Mouse (Mus musculus): ENCODE results near the gene Zpbp2. TPM values are rescaled to one million over a fixed set of nuclear protein-coding genes. Genes with fewer than 3 reads are reported as not detected.

Zpbp2 gene
- 0.21 and 0.23 TPM in 2 replicates for polyA plus RNA-seq (2015; fragmentation: Nextera tagmentation; extraction: Ambion mirVana)

DNA sequence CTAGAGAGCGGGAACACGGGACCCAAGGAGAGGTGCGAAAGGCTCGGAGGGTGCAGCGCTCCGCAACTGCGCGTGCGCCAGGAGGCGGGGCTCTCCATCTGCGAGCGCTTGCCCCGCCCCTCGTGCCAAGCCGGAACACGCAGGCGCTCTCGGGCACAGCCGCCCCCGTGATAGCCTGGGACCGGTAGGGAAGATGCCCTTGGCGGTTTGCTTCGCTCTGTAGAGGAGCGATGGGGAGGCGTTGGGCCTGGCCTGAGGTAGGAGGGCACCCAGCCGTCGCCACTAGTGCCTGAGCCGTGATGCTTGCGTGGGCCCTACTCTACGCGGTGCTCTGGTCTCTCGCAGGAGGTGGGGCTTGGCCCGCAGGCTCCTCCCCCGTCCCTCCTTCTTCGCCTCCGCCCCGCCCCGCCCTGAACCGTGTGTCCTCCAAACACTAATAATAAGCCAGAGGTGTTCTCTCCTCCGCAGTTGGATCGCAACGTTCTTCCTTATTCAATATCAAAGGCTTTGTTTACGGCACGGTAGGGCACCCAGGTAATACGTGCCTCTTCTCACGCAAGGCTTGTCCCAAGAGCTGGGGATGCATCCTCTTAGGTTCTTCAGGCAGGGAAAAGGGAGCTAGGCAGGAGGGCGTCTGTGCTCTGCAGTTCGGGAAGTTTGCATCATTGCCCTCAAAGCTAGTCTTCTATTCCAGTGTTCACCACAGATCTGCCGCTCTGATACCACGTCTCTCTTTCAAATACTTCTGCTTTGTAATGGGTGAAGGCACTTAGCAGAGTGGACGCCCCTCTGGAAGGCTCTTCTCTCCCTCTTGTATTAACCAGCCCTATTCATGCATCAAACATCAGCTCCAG is at the start of gene Zpbp2:
Gene Zpbp2 (plus strand): TSS at position 123 of the 854 bp plus-strand sequence.

DNA sequence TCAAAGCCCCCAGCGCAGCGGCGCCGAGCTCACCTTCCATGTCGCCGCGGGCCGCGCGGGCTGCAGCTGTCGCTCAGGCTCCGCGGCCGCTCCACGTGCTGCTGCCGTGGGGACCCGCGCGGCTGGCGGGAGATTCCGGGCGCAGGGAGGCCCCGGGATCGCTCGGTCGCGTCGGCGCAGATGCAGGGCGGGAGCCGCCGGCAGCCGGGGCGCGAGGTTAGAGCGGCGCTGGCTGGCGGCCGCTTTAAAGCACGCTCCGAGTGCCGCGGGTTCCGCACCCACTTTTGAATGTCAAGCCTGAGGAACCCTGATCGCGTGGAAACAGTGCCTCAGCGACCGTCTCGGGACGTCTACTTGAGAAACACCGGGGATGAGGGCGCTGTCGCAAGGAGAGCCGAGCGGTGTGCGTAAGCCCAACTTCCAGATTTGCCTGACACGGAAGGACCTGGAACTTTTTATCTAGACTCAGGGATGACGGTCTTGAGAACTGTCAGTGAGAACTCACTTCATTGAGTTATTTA is 5.1 kb upstream of the Zpbp2 start, which contains the start of gene Ikzf3:
Gene Ikzf3 (minus strand): TSS at position 321 of the 521 bp plus-strand sequence.

DNA sequence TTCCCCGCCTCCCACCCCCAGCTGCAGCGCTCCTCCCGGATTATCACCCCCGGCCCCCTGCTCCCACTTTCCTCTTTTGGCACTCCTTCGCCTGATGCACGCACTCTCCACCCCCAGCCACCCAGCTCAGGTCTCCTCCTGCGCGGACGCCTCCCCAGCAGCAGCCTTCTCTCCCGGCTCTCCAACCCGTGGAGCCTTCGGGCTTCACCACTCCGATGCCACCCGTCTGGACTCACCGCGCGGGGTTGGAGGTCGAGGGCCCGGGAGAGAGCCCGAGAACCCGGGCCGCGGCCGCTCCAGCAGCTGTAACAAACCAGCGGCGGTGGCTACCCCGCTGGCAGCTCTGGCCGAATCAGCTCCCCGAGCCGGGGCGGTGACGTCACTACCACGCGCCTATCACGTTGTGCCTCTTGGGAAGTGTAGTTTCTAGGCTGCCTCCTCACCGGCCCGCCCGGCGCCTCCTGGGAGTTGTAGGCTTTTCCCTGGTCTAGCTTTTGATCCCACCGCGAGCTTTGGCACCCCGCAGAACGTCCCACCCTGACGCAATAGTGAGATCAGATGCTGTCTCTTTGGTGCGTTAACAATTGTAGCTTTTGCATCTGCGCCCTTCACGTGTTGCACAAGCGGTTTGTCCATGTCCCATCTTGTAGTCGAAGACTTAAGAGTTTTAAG is 36.1 kb downstream of the Zpbp2 start, which contains the start of gene Ormdl3:
Gene Ormdl3 (minus strand): TSS at position 477 of the 672 bp plus-strand sequence.

DNA sequence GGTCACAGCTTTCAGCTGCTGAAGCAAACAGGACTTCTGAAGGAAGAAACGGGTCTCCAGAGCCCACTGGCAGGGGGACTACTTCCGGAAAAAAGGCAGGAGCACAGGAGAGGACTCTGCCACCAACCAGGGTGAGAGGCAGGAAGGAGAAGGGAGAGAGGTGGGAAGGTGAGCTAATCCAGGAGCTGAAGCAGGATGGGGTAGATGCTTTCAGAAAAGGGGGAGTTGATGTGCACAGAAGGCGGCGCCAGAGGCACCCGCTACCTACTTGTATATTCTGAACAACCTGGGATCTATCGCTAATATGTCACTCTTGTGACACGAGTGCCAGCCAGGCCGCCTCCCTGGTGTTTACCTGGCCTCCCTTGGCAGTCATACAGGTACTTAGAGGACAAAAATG is 47.1 kb downstream of the Zpbp2 start, which contains the start of gene Lrrc3c:
Gene Lrrc3c (plus strand): TSS at position 301 of the 400 bp plus-strand sequence.

Other genes with a start within 250 kb of the Zpbp2 start
- not detected in 2 replicates for gene Neurod2, start 221.4 kb upstream of the Zpbp2 start, polyA plus RNA-seq (2015; fragmentation: Nextera tagmentation; extraction: Ambion mirVana)
- gene Ppp1r1b, start 202.7 kb upstream of the Zpbp2 start, polyA plus RNA-seq (2015; fragmentation: Nextera tagmentation; extraction: Ambion mirVana), result 0.28 and 0.66 TPM in 2 replicates
- gene Stard3, start 192.7 kb upstream of the Zpbp2 start, polyA plus RNA-seq (2015; fragmentation: Nextera tagmentation; extraction: Ambion mirVana), result 17.0 and 19.3 TPM in 2 replicates
- gene Tcap, start 167.3 kb upstream of the Zpbp2 start, polyA plus RNA-seq (2015; fragmentation: Nextera tagmentation; extraction: Ambion mirVana), result 604 and 677 TPM in 2 replicates
- 0.18 and 0.28 TPM in 2 replicates for gene Pnmt, start 164.6 kb upstream of the Zpbp2 start, polyA plus RNA-seq (2015; fragmentation: Nextera tagmentation; extraction: Ambion mirVana)
- 4.1 and 4.3 TPM in 2 replicates for gene Pgap3, start 150.6 kb upstream of the Zpbp2 start, polyA plus RNA-seq (2015; fragmentation: Nextera tagmentation; extraction: Ambion mirVana)
- 13.4 and 15.9 TPM in 2 replicates for gene Erbb2, start 138.6 kb upstream of the Zpbp2 start, polyA plus RNA-seq (2015; fragmentation: Nextera tagmentation; extraction: Ambion mirVana)
- gene Mien1, start 112.1 kb upstream of the Zpbp2 start, polyA plus RNA-seq (2015; fragmentation: Nextera tagmentation; extraction: Ambion mirVana), result 46.4 and 58.6 TPM in 2 replicates
- gene Grb7, start 104.7 kb upstream of the Zpbp2 start, polyA plus RNA-seq (2015; fragmentation: Nextera tagmentation; extraction: Ambion mirVana), result 0.27 TPM in 1 of 2 replicates, not detected in the other
- gene Ikzf3, start 5.1 kb upstream of the Zpbp2 start, polyA plus RNA-seq (2015; fragmentation: Nextera tagmentation; extraction: Ambion mirVana), result 0.13 and 0.28 TPM in 2 replicates
- gene Ormdl3, start 36.3 kb downstream of the Zpbp2 start, polyA plus RNA-seq (2015; fragmentation: Nextera tagmentation; extraction: Ambion mirVana), result 34.8 and 60.2 TPM in 2 replicates
- not detected in 2 replicates for gene Lrrc3c, start 47.2 kb downstream of the Zpbp2 start, polyA plus RNA-seq (2015; fragmentation: Nextera tagmentation; extraction: Ambion mirVana)
- 0.40 TPM in 1 of 2 replicates, not detected in the other for gene Gm12355, start 74.6 kb downstream of the Zpbp2 start, polyA plus RNA-seq (2015; fragmentation: Nextera tagmentation; extraction: Ambion mirVana)
- gene Gsdma3, start 75.3 kb downstream of the Zpbp2 start, polyA plus RNA-seq (2015; fragmentation: Nextera tagmentation; extraction: Ambion mirVana), result not detected in 2 replicates
- gene Gsdma2, start 95.7 kb downstream of the Zpbp2 start, polyA plus RNA-seq (2015; fragmentation: Nextera tagmentation; extraction: Ambion mirVana), result not detected in 2 replicates
- gene Gsdma, start 113.3 kb downstream of the Zpbp2 start, polyA plus RNA-seq (2015; fragmentation: Nextera tagmentation; extraction: Ambion mirVana), result 1.4 TPM in 1 of 2 replicates, not detected in the other
- gene Psmd3, start 131.5 kb downstream of the Zpbp2 start, polyA plus RNA-seq (2015; fragmentation: Nextera tagmentation; extraction: Ambion mirVana), result 148 and 160 TPM in 2 replicates
- gene Csf3, start 150.2 kb downstream of the Zpbp2 start, polyA plus RNA-seq (2015; fragmentation: Nextera tagmentation; extraction: Ambion mirVana), result not detected in 2 replicates
- gene Med24, start 178.3 kb downstream of the Zpbp2 start, polyA plus RNA-seq (2015; fragmentation: Nextera tagmentation; extraction: Ambion mirVana), result 23.4 and 23.6 TPM in 2 replicates
- 39.8 and 45.3 TPM in 2 replicates for gene Thra, start 189.5 kb downstream of the Zpbp2 start, polyA plus RNA-seq (2015; fragmentation: Nextera tagmentation; extraction: Ambion mirVana)
- gene Nr1d1, start 224.2 kb downstream of the Zpbp2 start, polyA plus RNA-seq (2015; fragmentation: Nextera tagmentation; extraction: Ambion mirVana), result 12.0 and 12.5 TPM in 2 replicates
- gene Msl1, start 244.4 kb downstream of the Zpbp2 start, polyA plus RNA-seq (2015; fragmentation: Nextera tagmentation; extraction: Ambion mirVana), result 15.3 TPM in 2 replicates